ENCODE assay signal across 8 mouse cellular contexts in the genomic region with DNA sequence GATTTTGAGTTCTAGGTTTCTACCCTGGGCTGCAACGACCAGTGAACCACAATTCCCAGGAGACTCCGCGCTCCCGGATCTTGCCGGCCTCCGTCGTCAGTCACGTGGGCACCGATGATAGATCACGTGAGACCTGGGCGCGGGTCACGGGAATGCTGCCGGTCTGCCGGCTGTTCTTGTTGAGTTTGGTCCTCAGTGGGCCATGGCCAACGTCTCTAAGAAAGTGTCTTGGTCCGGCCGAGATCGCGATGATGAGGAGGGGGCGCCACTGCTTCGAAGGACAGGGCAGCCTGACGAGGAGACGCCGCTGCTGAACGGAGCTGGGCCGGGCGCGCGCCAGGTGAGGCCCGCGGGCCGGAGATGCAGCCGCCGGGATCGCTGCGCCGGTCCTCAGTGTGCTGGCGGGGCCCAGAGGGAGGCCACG. TPM values are rescaled to one million over a fixed set of nuclear protein-coding genes. Genes with fewer than 3 reads are reported as not detected.
DNase-seq lines count a peak whose midpoint lies in the region; ATAC-seq and TF ChIP-seq lines count a peak whose summit lies in the region.

Gene Clcn7, plus strand, starts transcription at position 117 of the 424 bp plus-strand sequence.

- peak within 1 kb of the TSS; percentile 98 for H3K9ac ChIP-seq in ES-E14 (ENCODE audit: insufficient read depth, low read depth, low read length, poor library complexity, severe bottlenecking)
- H3K9ac ChIP-seq in forebrain, embryonic 16.5 days (replicated peaks; ENCODE audit: low read depth, low read length): peak within 1 kb of the TSS; percentile 81
- H3K9ac ChIP-seq in lung, embryonic 14.5 days: peak within 1 kb of the TSS; percentile 77

- H3K27ac ChIP-seq in ES-E14 (ENCODE audit: insufficient read depth, low read depth, low read length, poor library complexity, severe bottlenecking): no peak within 1 kb of the TSS
- no peak within 1 kb of the TSS for H3K27ac ChIP-seq in forebrain, embryonic 16.5 days (ENCODE audit: low read length)
- H3K27ac ChIP-seq in layer of hippocampus, adult 2 months: peak within 1 kb of the TSS; percentile 90
- no peak within 1 kb of the TSS for H3K27ac ChIP-seq in lung, embryonic 14.5 days (ENCODE audit: low read depth)
- H3K27ac ChIP-seq in olfactory bulb, adult 2 months (ENCODE audit: insufficient read depth, low read depth, low read length): no peak within 1 kb of the TSS
- no peak within 1 kb of the TSS for H3K27ac ChIP-seq in thymus, adult 2 months (ENCODE audit: control insufficient read depth, insufficient read depth, low read length)

- peaks cover 4% of the 10 kb centered on the region; the same call in 1 of the 2 replicates for H3K36me3 ChIP-seq in ES-E14 (ENCODE audit: control insufficient read depth, insufficient read depth, low read length, poor library complexity, severe bottlenecking)
- H3K36me3 ChIP-seq in forebrain, embryonic 16.5 days (ENCODE audit: control insufficient read depth, insufficient read depth): no peaks in the 10 kb centered on the region
- H3K36me3 ChIP-seq in lung, embryonic 14.5 days (ENCODE audit: insufficient read depth): 0 out of 2 replicates have a peak, but pooled peaks cover 3% of the 10 kb centered on the region
- no peaks in the 10 kb centered on the region for H3K36me3 ChIP-seq in thymus, adult 2 months (ENCODE audit: control insufficient read depth, insufficient read depth, low read length)

- TF ChIP-seq CTCF in layer of hippocampus, adult 2 months (conservative IDR thresholded peaks at IDR 0.05): no peak
- TF ChIP-seq CTCF in lung, embryonic 14.5 days (IDR thresholded peaks at IDR 0.05; ENCODE audit: low read depth): no peak
- no peak for TF ChIP-seq CTCF in olfactory bulb, adult 2 months (IDR thresholded peaks at IDR 0.05; ENCODE audit: insufficient read depth, low read depth, low read length)
- no peak for TF ChIP-seq CTCF in thymus, adult 2 months (IDR thresholded peaks at IDR 0.05; ENCODE audit: borderline replicate concordance, control insufficient read depth, extremely low read depth, insufficient read depth, low read length, poor library complexity)

- H3K4me3 ChIP-seq in ES-E14 (ENCODE audit: insufficient read depth in 1 of 2, low read depth in 1 of 2, low read length in 2 of 2, poor library complexity in 1 of 2, severe bottlenecking in 1 of 2): peak within 1 kb of the TSS; percentile 84 to 100
- H3K4me3 ChIP-seq in forebrain, embryonic 16.5 days (replicated peaks; ENCODE audit: low read length): peak within 1 kb of the TSS; percentile 92
- peak within 1 kb of the TSS; percentile 84 for H3K4me3 ChIP-seq in layer of hippocampus, adult 2 months
- peak within 1 kb of the TSS; percentile 93 for H3K4me3 ChIP-seq in lung, embryonic 14.5 days (ENCODE audit: low read depth, low read length)
- peak within 1 kb of the TSS; percentile 94 for H3K4me3 ChIP-seq in olfactory bulb, adult 2 months (ENCODE audit: insufficient read depth, low read depth, low read length)
- peak within 1 kb of the TSS; percentile 84 for H3K4me3 ChIP-seq in thymus, adult 2 months (ENCODE audit: control insufficient read depth, insufficient read depth, low read length)

- WGBS in forebrain, embryonic 16.5 days: 0% methylated on average over 40 of the region's 40 CpGs
- WGBS in lung, embryonic 14.5 days: under 1% methylated on average over 40 of the region's 40 CpGs
- under 1% methylated on average over 40 of the region's 40 CpGs for WGBS in olfactory bulb, adult 2 months
- WGBS in thymus, adult 2 months: under 1% methylated on average over 40 of the region's 40 CpGs

- H3K27me3 ChIP-seq in forebrain, embryonic 16.5 days (replicated peaks; ENCODE audit: control insufficient read depth, insufficient read depth, low read length): no peaks in the 10 kb centered on the region
- H3K27me3 ChIP-seq in lung, embryonic 14.5 days (ENCODE audit: insufficient read depth, low read length): no peaks in the 10 kb centered on the region
- H3K27me3 ChIP-seq in thymus, adult 2 months (ENCODE audit: control insufficient read depth, insufficient read depth, low read length): no peaks in the 10 kb centered on the region

- intact Hi-C loops in heart, postnatal 36 days (cut with DNase I): loop anchor here (2.0 to 5.0 kb wide), 3 partner anchors 18 to 139 kb away; partner anchors contain the start of genes Telo2 and Ube2i

- peak within 1 kb of the TSS; percentile 82 for H3K4me2 ChIP-seq in forebrain, embryonic 16.5 days (ENCODE audit: low read length)
- H3K4me2 ChIP-seq in lung, embryonic 14.5 days: peak within 1 kb of the TSS; percentile 79

- no peaks in the 10 kb centered on the region for H3K4me1 ChIP-seq in ES-E14 (ENCODE audit: control insufficient read depth in 2 of 2, insufficient read depth in 2 of 2, low read length in 2 of 2, poor library complexity in 1 of 2)
- peaks cover 10% of the 10 kb centered on the region for H3K4me1 ChIP-seq in forebrain, embryonic 16.5 days (replicated peaks; ENCODE audit: control insufficient read depth, insufficient read depth, low read length)
- peaks cover 8% of the 10 kb centered on the region; the same call in 1 of the 2 replicates for H3K4me1 ChIP-seq in lung, embryonic 14.5 days (ENCODE audit: insufficient read depth)
- peaks cover 12% of the 10 kb centered on the region for H3K4me1 ChIP-seq in olfactory bulb, adult 2 months (ENCODE audit: control insufficient read depth, insufficient read depth, low read length)
- H3K4me1 ChIP-seq in thymus, adult 2 months (replicated peaks; ENCODE audit: control insufficient read depth, insufficient read depth, low read length): peaks cover 5% of the 10 kb centered on the region

- peak; percentile 80 for DNase-seq in ES-E14 (ENCODE audit: low read depth, low spot score)
- peak; percentile 91 for DNase-seq in cerebellum, adult 11-12 months
- DNase-seq in heart, postnatal 36 days: peak; percentile 94
- DNase-seq in layer of hippocampus, adult 2 months (ENCODE audit: low spot score in 2 of 2): peak; percentile 93 to 95
- peak; percentile 96 for DNase-seq in lung, embryonic 14.5 days
- peak; percentile 91 for DNase-seq in thymus, adult 2 months

- peak; percentile 96 for ATAC-seq in forebrain, embryonic 16.5 days
- peak; percentile 97 for ATAC-seq in lung, embryonic 14.5 days (ENCODE audit: insufficient read depth)

- H3K9me3 ChIP-seq in ES-E14 (ENCODE audit: control insufficient read depth, insufficient read depth, low read depth, low read length): no peaks in the 10 kb centered on the region
- no peaks in the 10 kb centered on the region for H3K9me3 ChIP-seq in forebrain, embryonic 16.5 days (ENCODE audit: control insufficient read depth, low read length)
- H3K9me3 ChIP-seq in lung, embryonic 14.5 days (ENCODE audit: low read depth, low read length): no peaks in the 10 kb centered on the region

- peak; percentile 60; the same call in 1 of the 2 replicates for TF ChIP-seq POLR2A in olfactory bulb, adult 2 months (IDR thresholded peaks at IDR 0.05; ENCODE audit: insufficient read depth, low read depth, low read length)
- peak; percentile 56; the same call in 1 of the 2 replicates for TF ChIP-seq POLR2A in thymus, adult 2 months (IDR thresholded peaks at IDR 0.05; ENCODE audit: control insufficient read depth, extremely low read depth, insufficient read depth, low read length, poor library complexity)

- in situ Hi-C loops in ES-E14 (cut with MboI; ENCODE audit: low sequenced_read_pairs in 2 of 2, unreplicated experiment in 2 of 2): no loop called here

TF ChIP-seq in ES-E14, 5 proteins besides CTCF, POLR2A, EP300 and RAD21:
- TF ChIP-seq HCFC1 (IDR thresholded peaks at IDR 0.05; ENCODE audit: borderline replicate concordance, insufficient read depth, low read length) (peak; percentile 98), MAFK (IDR thresholded peaks at IDR 0.05; ENCODE audit: insufficient read depth, low read depth, low read length) (no peak), ZNF384 (IDR thresholded peaks at IDR 0.05; ENCODE audit: low read depth, low read length) (no peak)

RNA-seq across cellular contexts. Expression of gene Clcn7, which starts in this region (rescaled TPM):
- 35.0 and 62.4 TPM in 2 replicates for total RNA-seq in ES-E14 (2012; rRNA removed)
- 30.2 and 34.3 TPM in 2 replicates for polyA plus RNA-seq in forebrain, embryonic 16.5 days (2015; fragmentation: Nextera tagmentation; extraction: Ambion mirVana)
- total RNA-seq in heart, postnatal 36 days (2021): 10 to 100 TPM; 28.7 to 34.3 TPM
- 10 to 100 TPM; 53.5 to 55.7 TPM for total RNA-seq in layer of hippocampus, adult 2 months (2021)
- polyA plus RNA-seq in lung, embryonic 14.5 days (2014; fragmentation: Nextera tagmentation; extraction: Ambion mirVana): 22.3 and 23.1 TPM in 2 replicates
- not detected in 2 replicates for polyA plus RNA-seq in olfactory bulb, adult 2 months (2012; ENCODE audit: insufficient read depth, insufficient read length, low replicate concordance, missing spikeins)
- polyA plus RNA-seq in thymus, adult 2 months (2012; rRNA removed): 43.4 and 45.9 TPM in 2 replicates
